Mouse (Mus musculus): ENCODE results near the gene Mrpl52.

- TF ChIP-seq CTCF (IDR thresholded peaks at IDR 0.05; ENCODE audit: extremely low read depth, insufficient read depth, low read length) (no peak), POLR2A (IDR thresholded peaks at IDR 0.05; ENCODE audit: extremely low read depth, insufficient read depth, low read length) (no peak)
Observed at GRCm38 (mm10) chr14:54385968-54386618, 40.6 kb upstream of the Mrpl52 start.

All from cortical plate, adult 2 months (tissue).